Comparison of ENCODE assay signal across 26 mouse cellular contexts in the genomic region with DNA sequence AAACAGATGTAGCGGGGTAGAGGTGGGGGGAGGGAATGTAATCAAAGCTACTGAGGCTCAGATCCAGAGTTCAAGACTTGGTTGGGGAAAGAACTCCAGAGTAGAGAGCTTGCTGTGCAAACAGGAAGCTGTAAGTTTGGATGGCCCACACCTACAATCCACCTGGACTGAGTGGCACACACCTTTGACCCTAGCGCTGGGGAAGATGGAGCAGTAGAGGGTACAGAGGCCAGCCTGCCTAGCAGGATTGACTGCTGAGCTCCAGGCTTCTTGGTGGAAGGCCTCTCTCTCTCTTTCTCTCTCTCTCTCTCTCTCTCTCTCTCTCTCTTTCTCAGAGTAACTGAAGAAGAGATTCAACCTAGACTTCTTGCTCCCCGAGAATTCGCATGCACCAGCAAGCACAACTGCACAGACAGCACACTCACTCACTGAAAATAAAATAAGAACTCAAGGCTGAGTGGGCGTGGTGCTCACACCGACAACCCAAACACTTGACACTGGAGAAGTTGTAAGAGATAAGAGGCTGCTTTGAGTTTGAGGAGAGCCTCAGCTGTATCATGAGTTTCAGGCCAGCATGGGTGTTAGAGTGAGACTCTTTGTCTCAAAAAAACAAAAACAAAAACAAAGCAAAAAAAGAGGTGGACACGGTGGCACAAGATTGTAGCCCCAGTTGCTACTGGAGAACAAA. TPM values are rescaled to one million over a fixed set of nuclear protein-coding genes. Genes with fewer than 3 reads are reported as not detected.
DNase-seq lines count a peak whose midpoint lies in the region; ATAC-seq lines count a peak whose summit lies in the region.
"Had no signal": no experiment of that assay in that cellular context is flagged by ENCODE, and none has a peak within 500 bp of the region (broad histone marks: within the 10 kb centered on the region; RNA-seq: fewer than 3 reads in every experiment).

No protein-coding gene starts in this region.

- 89% methylated on average over 7 of the region's 7 CpGs for WGBS in midbrain, embryonic 10.5 days
- WGBS in midbrain, embryonic 15.5 days = 88% methylated on average over 7 of the region's 7 CpGs
- 70% methylated on average over 7 of the region's 7 CpGs for WGBS in intestine, embryonic 16.5 days
- 30% methylated on average over 7 of the region's 7 CpGs for WGBS in liver, embryonic 16.5 days (ENCODE audit: insufficient replicate concordance)
- WGBS in hindbrain, embryonic 12.5 days = 90% methylated on average over 7 of the region's 7 CpGs

- ATAC-seq in midbrain, embryonic 15.5 days (replicated peaks) = no peak
- peak; percentile 61 for ATAC-seq in erythroblast, adult 5-6 weeks (replicated peaks; ENCODE audit: low FRiP score, poor library complexity, severe bottlenecking)
- ATAC-seq in intestine, embryonic 16.5 days = peak; percentile 73
- 0 out of 2 replicates have a peak, but pooled peaks have one; percentile 33 for ATAC-seq in liver, embryonic 16.5 days (ENCODE audit: low read depth)
- no peak for ATAC-seq in hindbrain, embryonic 12.5 days (ENCODE audit: low FRiP score)

- H3K27ac ChIP-seq in midbrain, embryonic 10.5 days (replicated peaks) = peak overlapping the region; percentile 93; the same call in 1 of the 2 replicates
- no peak overlapping the region for H3K27ac ChIP-seq in midbrain, embryonic 15.5 days
- H3K27ac ChIP-seq in intestine, embryonic 16.5 days (ENCODE audit: low read length) = peak overlapping the region; percentile 54
- peak overlapping the region; percentile 74 for H3K27ac ChIP-seq in liver, embryonic 16.5 days (ENCODE audit: low read length)
- H3K27ac ChIP-seq in hindbrain, embryonic 12.5 days = no peak overlapping the region

- H3K27me3 ChIP-seq in midbrain, embryonic 10.5 days (ENCODE audit: low read depth, poor library complexity, severe bottlenecking) = peaks cover 18% of the 10 kb centered on the region
- 0 out of 2 replicates have a peak, but pooled peaks cover under 1% of the 10 kb centered on the region for H3K27me3 ChIP-seq in midbrain, embryonic 15.5 days (replicated peaks)
- H3K27me3 ChIP-seq in intestine, embryonic 16.5 days (replicated peaks; ENCODE audit: control insufficient read depth, insufficient read depth, low read length) = no peaks in the 10 kb centered on the region
- no peaks in the 10 kb centered on the region for H3K27me3 ChIP-seq in liver, embryonic 16.5 days (ENCODE audit: control insufficient read depth, insufficient read depth, low read depth, low read length)
- H3K27me3 ChIP-seq in hindbrain, embryonic 12.5 days = peaks cover 4% of the 10 kb centered on the region; the same call in 1 of the 2 replicates

- H3K9ac ChIP-seq in midbrain, embryonic 15.5 days = no peak overlapping the region
- no peak overlapping the region for H3K9ac ChIP-seq in intestine, embryonic 16.5 days (ENCODE audit: low read depth, low read length)
- H3K9ac ChIP-seq in liver, embryonic 16.5 days (ENCODE audit: low read depth, low read length) = peak overlapping the region; percentile 21; the same call in 1 of the 2 replicates
- no peak overlapping the region for H3K9ac ChIP-seq in hindbrain, embryonic 12.5 days

- no peak for DNase-seq in midbrain, embryonic 10.5 days (ENCODE audit: low spot score)
- DNase-seq in thymus, postnatal 0 days (ENCODE audit: low spot score) = no peak
- no peak for DNase-seq in embryo, embryonic 9.5 days (ENCODE audit: extremely low spot score)
- DNase-seq: adrenal gland, postnatal 14 days; cerebellum, postnatal 25 days; gastrocnemius, adult 2 months; kidney, adult 8-10 months; kidney, postnatal 25 days; left cerebral cortex, postnatal 4 days; lung, postnatal 14 days; retina, postnatal 1 day; thymus, postnatal 4 days had no signal

- no peak overlapping the region for H3K4me3 ChIP-seq in midbrain, embryonic 10.5 days
- H3K4me3 ChIP-seq in midbrain, embryonic 15.5 days = no peak overlapping the region
- H3K4me3 ChIP-seq in intestine, embryonic 16.5 days (ENCODE audit: low read length) = no peak overlapping the region
- no peak overlapping the region for H3K4me3 ChIP-seq in liver, embryonic 16.5 days (ENCODE audit: low read depth, low read length)
- no peak overlapping the region for H3K4me3 ChIP-seq in hindbrain, embryonic 12.5 days
- H3K4me3 ChIP-seq: forebrain, embryonic 12.5 days had no signal

- peaks cover 29% of the 10 kb centered on the region for H3K4me1 ChIP-seq in midbrain, embryonic 10.5 days
- peaks cover 11% of the 10 kb centered on the region for H3K4me1 ChIP-seq in midbrain, embryonic 15.5 days
- peaks cover 9% of the 10 kb centered on the region for H3K4me1 ChIP-seq in intestine, embryonic 16.5 days (ENCODE audit: control insufficient read depth, insufficient read depth, low read length)
- H3K4me1 ChIP-seq in liver, embryonic 16.5 days (ENCODE audit: control insufficient read depth, low read depth, low read length) = peaks cover 31% of the 10 kb centered on the region
- H3K4me1 ChIP-seq in hindbrain, embryonic 12.5 days = peaks cover 16% of the 10 kb centered on the region

- no peaks in the 10 kb centered on the region for H3K36me3 ChIP-seq in midbrain, embryonic 10.5 days
- H3K36me3 ChIP-seq in midbrain, embryonic 15.5 days (replicated peaks) = no peaks in the 10 kb centered on the region
- no peaks in the 10 kb centered on the region for H3K36me3 ChIP-seq in intestine, embryonic 16.5 days (ENCODE audit: control insufficient read depth, insufficient read depth, low read length)
- no peaks in the 10 kb centered on the region for H3K36me3 ChIP-seq in liver, embryonic 16.5 days (ENCODE audit: control insufficient read depth, insufficient read depth)
- H3K36me3 ChIP-seq in hindbrain, embryonic 12.5 days = no peaks in the 10 kb centered on the region
- H3K36me3 ChIP-seq: forebrain, embryonic 12.5 days had no signal

- no peaks in the 10 kb centered on the region for H3K9me3 ChIP-seq in midbrain, embryonic 10.5 days (replicated peaks)
- H3K9me3 ChIP-seq in midbrain, embryonic 15.5 days = no peaks in the 10 kb centered on the region
- no peaks in the 10 kb centered on the region for H3K9me3 ChIP-seq in intestine, embryonic 16.5 days (ENCODE audit: control insufficient read depth, low read length)
- no peaks in the 10 kb centered on the region for H3K9me3 ChIP-seq in liver, embryonic 16.5 days (replicated peaks; ENCODE audit: control insufficient read depth, low read length)
- H3K9me3 ChIP-seq in hindbrain, embryonic 12.5 days (replicated peaks) = no peaks in the 10 kb centered on the region
- H3K9me3 ChIP-seq: forebrain, embryonic 12.5 days had no signal

- H3K4me2 ChIP-seq in midbrain, embryonic 15.5 days = no peak overlapping the region
- H3K4me2 ChIP-seq in intestine, embryonic 16.5 days (ENCODE audit: low read depth, low read length) = no peak overlapping the region
- peak overlapping the region; percentile 33 for H3K4me2 ChIP-seq in liver, embryonic 16.5 days (ENCODE audit: low read depth, low read length)
- H3K4me2 ChIP-seq in hindbrain, embryonic 12.5 days (replicated peaks) = no peak overlapping the region

RNA-seq across cellular contexts. Expression of gene Sat2, which starts 1.3 kb away (rescaled TPM):
- 16.1 and 20.6 TPM in 2 replicates for polyA plus RNA-seq in midbrain, embryonic 10.5 days (2016; fragmentation: Nextera tagmentation; extraction: Ambion mirVana)
- polyA plus RNA-seq in midbrain, embryonic 15.5 days (2015; fragmentation: Nextera tagmentation; extraction: Ambion mirVana) = 23.5 and 24.9 TPM in 2 replicates
- not detected in 2 replicates for total RNA-seq in erythroblast, adult 5-6 weeks (2015; ENCODE audit: low replicate concordance)
- total RNA-seq in erythroblast, adult 5-6 weeks (2017; ENCODE audit: low replicate concordance) = 0.70 TPM in 1 of 2 replicates, not detected in the other
- 15.4 and 18.1 TPM in 2 replicates for polyA plus RNA-seq in intestine, embryonic 16.5 days (2015; fragmentation: Nextera tagmentation; extraction: Ambion mirVana)
- 10.4 and 11.5 TPM in 2 replicates for polyA plus RNA-seq in liver, embryonic 16.5 days (2015; fragmentation: Nextera tagmentation; extraction: Ambion mirVana)
- polyA plus RNA-seq in hindbrain, embryonic 12.5 days (2016; fragmentation: Nextera tagmentation; extraction: Ambion mirVana) = 24.4 and 26.6 TPM in 2 replicates
- 3.5 and 4.3 TPM in 2 replicates for polyA plus RNA-seq in thymus, postnatal 0 days (2015; fragmentation: Nextera tagmentation; extraction: Ambion mirVana)
- total RNA-seq: hematopoietic stem cell, adult 5-6 weeks had no signal

RNA-seq across cellular contexts. Expression of gene Shbg, which starts 2.8 kb away (rescaled TPM):
- polyA plus RNA-seq in midbrain, embryonic 10.5 days (2016; fragmentation: Nextera tagmentation; extraction: Ambion mirVana) = not detected in 2 replicates
- not detected in 2 replicates for polyA plus RNA-seq in midbrain, embryonic 15.5 days (2015; fragmentation: Nextera tagmentation; extraction: Ambion mirVana)
- total RNA-seq in erythroblast, adult 5-6 weeks (2015; ENCODE audit: low replicate concordance) = not detected in 2 replicates
- 0.51 TPM in 1 of 2 replicates, not detected in the other for total RNA-seq in erythroblast, adult 5-6 weeks (2017; ENCODE audit: low replicate concordance)
- 0.10 and 0.72 TPM in 2 replicates for polyA plus RNA-seq in intestine, embryonic 16.5 days (2015; fragmentation: Nextera tagmentation; extraction: Ambion mirVana)
- polyA plus RNA-seq in liver, embryonic 16.5 days (2015; fragmentation: Nextera tagmentation; extraction: Ambion mirVana) = 26.2 and 27.9 TPM in 2 replicates
- not detected in 2 replicates for polyA plus RNA-seq in hindbrain, embryonic 12.5 days (2016; fragmentation: Nextera tagmentation; extraction: Ambion mirVana)
- polyA plus RNA-seq in thymus, postnatal 0 days (2015; fragmentation: Nextera tagmentation; extraction: Ambion mirVana) = 0.13 TPM in 1 of 2 replicates, not detected in the other
- total RNA-seq: adrenal gland, postnatal 14 days; gastrocnemius, adult 2 months; hematopoietic stem cell, adult 5-6 weeks; left cerebral cortex, adult 2 months; left cerebral cortex, postnatal 4 days; liver, adult 2 months had no signal
- polyA plus RNA-seq: brain, embryonic 14.5 days; forebrain, embryonic 12.5 days; gonadal fat pad, adult 2 months; heart, embryonic 14.5 days; neural tube, embryonic 14.5 days had no signal

RNA-seq across cellular contexts. Expression of gene Fxr2, which starts 12.3 kb away (rescaled TPM):
- polyA plus RNA-seq in midbrain, embryonic 10.5 days (2016; fragmentation: Nextera tagmentation; extraction: Ambion mirVana) = 36.2 and 39.1 TPM in 2 replicates
- 40.6 and 47.0 TPM in 2 replicates for polyA plus RNA-seq in midbrain, embryonic 15.5 days (2015; fragmentation: Nextera tagmentation; extraction: Ambion mirVana)
- 12.3 and 19.2 TPM in 2 replicates for total RNA-seq in erythroblast, adult 5-6 weeks (2015; ENCODE audit: low replicate concordance)
- total RNA-seq in erythroblast, adult 5-6 weeks (2017; ENCODE audit: low replicate concordance) = 14.4 and 26.6 TPM in 2 replicates
- 12.1 and 12.6 TPM in 2 replicates for polyA plus RNA-seq in intestine, embryonic 16.5 days (2015; fragmentation: Nextera tagmentation; extraction: Ambion mirVana)
- polyA plus RNA-seq in liver, embryonic 16.5 days (2015; fragmentation: Nextera tagmentation; extraction: Ambion mirVana) = 7.0 and 8.1 TPM in 2 replicates
- 62.7 and 62.8 TPM in 2 replicates for polyA plus RNA-seq in hindbrain, embryonic 12.5 days (2016; fragmentation: Nextera tagmentation; extraction: Ambion mirVana)
- polyA plus RNA-seq in thymus, postnatal 0 days (2015; fragmentation: Nextera tagmentation; extraction: Ambion mirVana) = 18.4 and 26.6 TPM in 2 replicates

RNA-seq across cellular contexts. Expression of gene Atp1b2, which starts 14.8 kb away (rescaled TPM):
- 6.0 and 8.6 TPM in 2 replicates for polyA plus RNA-seq in midbrain, embryonic 10.5 days (2016; fragmentation: Nextera tagmentation; extraction: Ambion mirVana)
- 60.0 and 60.9 TPM in 2 replicates for polyA plus RNA-seq in midbrain, embryonic 15.5 days (2015; fragmentation: Nextera tagmentation; extraction: Ambion mirVana)
- total RNA-seq in erythroblast, adult 5-6 weeks (2015; ENCODE audit: low replicate concordance) = 10.6 and 24.0 TPM in 2 replicates
- total RNA-seq in erythroblast, adult 5-6 weeks (2017; ENCODE audit: low replicate concordance) = 1.2 and 4.0 TPM in 2 replicates
- polyA plus RNA-seq in intestine, embryonic 16.5 days (2015; fragmentation: Nextera tagmentation; extraction: Ambion mirVana) = 6.6 and 6.8 TPM in 2 replicates
- polyA plus RNA-seq in liver, embryonic 16.5 days (2015; fragmentation: Nextera tagmentation; extraction: Ambion mirVana) = 11.2 and 12.6 TPM in 2 replicates
- 12.1 and 18.5 TPM in 2 replicates for polyA plus RNA-seq in hindbrain, embryonic 12.5 days (2016; fragmentation: Nextera tagmentation; extraction: Ambion mirVana)
- polyA plus RNA-seq in thymus, postnatal 0 days (2015; fragmentation: Nextera tagmentation; extraction: Ambion mirVana) = 1.7 and 1.8 TPM in 2 replicates

RNA-seq across cellular contexts. Expression of gene Sox15, which starts 34.6 kb away (rescaled TPM):
- 0.16 TPM in 1 of 2 replicates, not detected in the other for polyA plus RNA-seq in midbrain, embryonic 10.5 days (2016; fragmentation: Nextera tagmentation; extraction: Ambion mirVana)
- 0.20 TPM in 1 of 2 replicates, not detected in the other for polyA plus RNA-seq in midbrain, embryonic 15.5 days (2015; fragmentation: Nextera tagmentation; extraction: Ambion mirVana)
- total RNA-seq in erythroblast, adult 5-6 weeks (2015; ENCODE audit: low replicate concordance) = not detected in 2 replicates
- total RNA-seq in erythroblast, adult 5-6 weeks (2017; ENCODE audit: low replicate concordance) = not detected in 2 replicates
- not detected in 2 replicates for polyA plus RNA-seq in intestine, embryonic 16.5 days (2015; fragmentation: Nextera tagmentation; extraction: Ambion mirVana)
- 0.11 TPM in 1 of 2 replicates, not detected in the other for polyA plus RNA-seq in liver, embryonic 16.5 days (2015; fragmentation: Nextera tagmentation; extraction: Ambion mirVana)
- polyA plus RNA-seq in hindbrain, embryonic 12.5 days (2016; fragmentation: Nextera tagmentation; extraction: Ambion mirVana) = 0.26 TPM in 1 of 2 replicates, not detected in the other
- polyA plus RNA-seq in thymus, postnatal 0 days (2015; fragmentation: Nextera tagmentation; extraction: Ambion mirVana) = 0.15 and 0.22 TPM in 2 replicates
- total RNA-seq: adrenal gland, postnatal 14 days; gastrocnemius, adult 2 months; layer of hippocampus, adult 8-10 months; left cerebral cortex, adult 2 months; left cerebral cortex, postnatal 4 days; liver, adult 2 months had no signal
- polyA plus RNA-seq: brain, embryonic 14.5 days; forebrain, embryonic 12.5 days; heart, embryonic 14.5 days; neural tube, embryonic 14.5 days had no signal

Comparison
In these comparisons a context has a peak if more than half of its experiments do, and no peak if none do; other contexts are left out.
1. H3K27ac ChIP-seq: peak in midbrain, embryonic 10.5 days (single experiment), intestine, embryonic 16.5 days (single experiment) and liver, embryonic 16.5 days (single experiment); none in midbrain, embryonic 15.5 days (single experiment) and hindbrain, embryonic 12.5 days (single experiment).
2. ATAC-seq: peak in erythroblast, adult 5-6 weeks (single experiment), intestine, embryonic 16.5 days (single experiment) and liver, embryonic 16.5 days (single experiment); none in midbrain, embryonic 15.5 days (single experiment) and hindbrain, embryonic 12.5 days (single experiment).
3. RNA of gene Shbg, which starts 2.8 kb away (polyA plus RNA-seq): 26.2 to 27.9 TPM in liver, embryonic 16.5 days; 0.10 to 0.72 TPM in intestine, embryonic 16.5 days, 0.13 TPM in thymus, postnatal 0 days, not detected in midbrain, embryonic 10.5 days, not detected in midbrain, embryonic 15.5 days and not detected in hindbrain, embryonic 12.5 days; every median in the first group is over 10 times any median in the second.